Mouse (Mus musculus) C2C12 (cell line): ENCODE measurements around the gene Llgl2.

ENCODE experiments used
- CEBPB ChIP-seq: IDR thresholded peaks from one replicate; pipeline ENCODE4 v1.6.1; 2011; ENCODE audit warnings: low read depth, mild to moderate bottlenecking, control low read depth, moderate library complexity
- CTCF ChIP-seq: IDR thresholded peaks from one replicate; pipeline ENCODE4 v1.5.1; 2011; ENCODE audit not compliant: control insufficient read depth, insufficient read depth, insufficient read length
- FOSL1 ChIP-seq: IDR thresholded peaks from one replicate; pipeline ENCODE4 v1.8.0; 2011; ENCODE audit warnings: mild to moderate bottlenecking, low read length; ENCODE audit not compliant: poor library complexity, insufficient read depth, severe bottlenecking
- MAX ChIP-seq: IDR thresholded peaks from one replicate; pipeline ENCODE4 v1.6.1; 2011; ENCODE audit warnings: mild to moderate bottlenecking, control low read depth
- MYOG ChIP-seq: IDR thresholded peaks from one replicate; pipeline ENCODE4 v1.6.1; 2011; ENCODE audit not compliant: control insufficient read depth, insufficient read length; ENCODE audit errors: extremely low read depth
- USF1 ChIP-seq: IDR thresholded peaks from one replicate; pipeline ENCODE4 v1.6.1; 2011; ENCODE audit warnings: low read depth, mild to moderate bottlenecking, control low read depth, moderate library complexity

DNA sequence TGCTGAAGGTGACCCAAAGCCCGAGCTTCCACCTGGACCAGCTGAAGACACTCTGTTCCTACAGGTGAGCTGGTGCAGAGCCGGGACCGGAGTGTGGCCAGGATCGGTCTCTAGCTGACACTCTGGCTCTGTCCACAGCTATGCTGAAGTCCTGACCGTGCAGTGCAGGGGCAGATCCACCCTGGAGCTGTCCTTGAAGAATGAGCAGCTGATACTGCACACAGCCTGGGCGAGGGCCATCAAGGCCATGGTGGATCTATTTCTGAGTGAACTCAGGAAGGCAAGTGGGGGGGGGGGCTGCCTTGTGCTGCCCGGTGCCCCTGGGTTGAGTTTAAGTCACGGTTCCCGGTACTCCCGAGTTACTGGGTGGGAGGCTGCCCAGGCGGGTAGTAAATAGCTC, 62.6 kb downstream of the Llgl2 start:
- TF ChIP-seq MAX (no peak), CTCF (no peak), CEBPB (no peak), USF1 (no peak), FOSL1 (no peak), MYOG (no peak)
